30 mouse cellular contexts compared by ENCODE assay signal in genomic region chr5:48997359-48997758, GRCm38 (mm10).
A peak's percentile ranks its signal among the peaks of the same experiment; 100 is the strongest.
DNase-seq lines count a peak whose midpoint lies in the region; ATAC-seq lines count a peak whose summit lies in the region.
"Had no signal": no experiment of that assay in that cellular context is flagged by ENCODE, and none has a peak within 500 bp of the region (broad histone marks: within the 10 kb centered on the region; RNA-seq: fewer than 3 reads in every experiment).

No protein-coding gene starts in this region.

- no peak overlapping the region for H3K4me2 ChIP-seq in embryonic facial prominence, embryonic 14.5 days (ENCODE audit: low read depth, low read length)
- no peak overlapping the region for H3K4me2 ChIP-seq in limb, embryonic 11.5 days (ENCODE audit: low read depth, severe bottlenecking)
- H3K4me2 ChIP-seq: forebrain, embryonic 15.5 days; heart, embryonic 12.5 days; hindbrain, embryonic 14.5 days; kidney, embryonic 15.5 days; liver, embryonic 15.5 days; lung, embryonic 15.5 days; neural tube, embryonic 13.5 days had no signal

- intact Hi-C loops in heart, postnatal 36 days (cut with DNase I): no loop called here

- H3K36me3 ChIP-seq in embryonic facial prominence, embryonic 14.5 days (ENCODE audit: control insufficient read depth, insufficient read depth, low read length): no peaks in the 10 kb centered on the region
- H3K36me3 ChIP-seq in embryonic facial prominence, embryonic 10.5 days (replicated peaks): no peaks in the 10 kb centered on the region
- no peaks in the 10 kb centered on the region for H3K36me3 ChIP-seq in limb, embryonic 11.5 days (ENCODE audit: control insufficient read depth, insufficient read depth, low read length)
- H3K36me3 ChIP-seq: forebrain, embryonic 15.5 days; heart, embryonic 12.5 days; kidney, embryonic 15.5 days; liver, embryonic 15.5 days; lung, embryonic 15.5 days; midbrain, embryonic 10.5 days; neural tube, embryonic 13.5 days had no signal

- 54% methylated on average over 4 of the region's 4 CpGs for WGBS in embryonic facial prominence, embryonic 14.5 days
- WGBS in embryonic facial prominence, embryonic 10.5 days: 71% methylated on average over 4 of the region's 4 CpGs
- 22% methylated on average over 4 of the region's 4 CpGs for WGBS in limb, embryonic 11.5 days

- DNase-seq in cerebellum, adult 18-20 months: peak; percentile 20 to 21
- no peak for DNase-seq in cerebellum, adult 11 months
- DNase-seq in embryonic facial prominence, embryonic 14.5 days (ENCODE audit: low spot score): peak; percentile 42
- no peak for DNase-seq in embryonic facial prominence, embryonic 10.5 days (ENCODE audit: low spot score)
- DNase-seq in cerebellum, postnatal 25 days: peak; percentile 20 to 40
- DNase-seq in limb, embryonic 11.5 days (ENCODE audit: low spot score): peak; percentile 22
- no peak for DNase-seq in thymus, postnatal 10 days (ENCODE audit: low spot score in 2 of 2)
- DNase-seq in heart, postnatal 36 days: no peak
- DNase-seq: adrenal gland, adult 2 months; adrenal gland, postnatal 36 days; gastrocnemius, adult 2 months; gastrocnemius, postnatal 36 days; heart, adult 18-20 months; kidney, adult 11 months; kidney, postnatal 25 days; right cerebral cortex, postnatal 14 days had no signal

- no peaks in the 10 kb centered on the region for H3K27me3 ChIP-seq in embryonic facial prominence, embryonic 14.5 days (replicated peaks; ENCODE audit: control insufficient read depth, insufficient read depth, low read length)
- no peaks in the 10 kb centered on the region for H3K27me3 ChIP-seq in embryonic facial prominence, embryonic 10.5 days (replicated peaks; ENCODE audit: low read depth, poor library complexity, severe bottlenecking)
- no peaks in the 10 kb centered on the region for H3K27me3 ChIP-seq in limb, embryonic 11.5 days (ENCODE audit: control insufficient read depth, insufficient read depth, low read length)
- H3K27me3 ChIP-seq: CH12.LX; forebrain, embryonic 15.5 days; heart, embryonic 12.5 days; kidney, embryonic 15.5 days; liver, embryonic 15.5 days; lung, embryonic 15.5 days; neural tube, embryonic 13.5 days had no signal

- no peak overlapping the region for H3K4me3 ChIP-seq in embryonic facial prominence, embryonic 14.5 days (ENCODE audit: low read depth, low read length)
- no peak overlapping the region for H3K4me3 ChIP-seq in embryonic facial prominence, embryonic 10.5 days
- H3K4me3 ChIP-seq in limb, embryonic 11.5 days (ENCODE audit: low read depth, low read length): no peak overlapping the region
- H3K4me3 ChIP-seq: forebrain, embryonic 15.5 days; gastrocnemius, adult 2 months; heart, embryonic 12.5 days; kidney, embryonic 15.5 days; left cerebral cortex, adult 2 months; liver, embryonic 15.5 days; lung, embryonic 15.5 days; midbrain, embryonic 10.5 days; myocyte; neural tube, embryonic 13.5 days had no signal

- ATAC-seq in embryonic facial prominence, embryonic 14.5 days (ENCODE audit: low read depth): no peak
- no peak for ATAC-seq in limb, embryonic 11.5 days (ENCODE audit: insufficient number of reproducible peaks, low FRiP score, low TSS enrichment, low read depth)
- ATAC-seq: activated CD4-positive, CD25-positive, alpha-beta regulatory T cell, adult 4 months; forebrain, embryonic 15.5 days; inflammation-experienced regulatory T-cells, adult 6 months; midbrain, embryonic 16.5 days had no signal

- H3K27ac ChIP-seq in embryonic facial prominence, embryonic 14.5 days (replicated peaks; ENCODE audit: low read depth, low read length): no peak overlapping the region
- no peak overlapping the region for H3K27ac ChIP-seq in embryonic facial prominence, embryonic 10.5 days (replicated peaks)
- H3K27ac ChIP-seq in limb, embryonic 11.5 days (replicated peaks; ENCODE audit: low read depth, low read length): no peak overlapping the region
- H3K27ac ChIP-seq: forebrain, embryonic 15.5 days; gastrocnemius, adult 2 months; hindbrain, embryonic 14.5 days; kidney, embryonic 15.5 days; left cerebral cortex, adult 2 months; liver, embryonic 15.5 days; lung, embryonic 15.5 days; midbrain, embryonic 10.5 days; neural tube, embryonic 13.5 days had no signal

- H3K9me3 ChIP-seq in embryonic facial prominence, embryonic 14.5 days (ENCODE audit: control insufficient read depth, low read length): no peaks in the 10 kb centered on the region
- H3K9me3 ChIP-seq in embryonic facial prominence, embryonic 10.5 days: no peaks in the 10 kb centered on the region
- H3K9me3 ChIP-seq in limb, embryonic 11.5 days (ENCODE audit: control insufficient read depth, low read length): no peaks in the 10 kb centered on the region
- H3K9me3 ChIP-seq: forebrain, embryonic 15.5 days; heart, embryonic 12.5 days; kidney, embryonic 15.5 days; liver, embryonic 15.5 days; lung, embryonic 15.5 days; midbrain, embryonic 10.5 days; neural tube, embryonic 13.5 days had no signal

- H3K4me1 ChIP-seq in embryonic facial prominence, embryonic 14.5 days (ENCODE audit: control insufficient read depth, insufficient read depth, low read length): no peaks in the 10 kb centered on the region
- H3K4me1 ChIP-seq in embryonic facial prominence, embryonic 10.5 days: no peaks in the 10 kb centered on the region
- no peaks in the 10 kb centered on the region for H3K4me1 ChIP-seq in limb, embryonic 11.5 days (ENCODE audit: control insufficient read depth, insufficient read depth, low read length)
- H3K4me1 ChIP-seq: forebrain, embryonic 15.5 days; heart, embryonic 12.5 days; kidney, embryonic 15.5 days; liver, embryonic 15.5 days; lung, embryonic 15.5 days; midbrain, embryonic 10.5 days; neural tube, embryonic 13.5 days had no signal

- no peak overlapping the region for H3K9ac ChIP-seq in embryonic facial prominence, embryonic 14.5 days (ENCODE audit: low read depth, low read length)
- H3K9ac ChIP-seq in limb, embryonic 11.5 days (ENCODE audit: low read length): no peak overlapping the region
- H3K9ac ChIP-seq: forebrain, embryonic 15.5 days; heart, embryonic 12.5 days; hindbrain, embryonic 14.5 days; kidney, embryonic 15.5 days; liver, embryonic 15.5 days; lung, embryonic 15.5 days; neural tube, embryonic 13.5 days had no signal

Comparison
In these comparisons a context has a peak if more than half of its experiments do, and no peak if none do; other contexts are left out.
1. DNase-seq: peak in cerebellum, adult 18-20 months (2 of 2), embryonic facial prominence, embryonic 14.5 days (single experiment), cerebellum, postnatal 25 days (2 of 2) and limb, embryonic 11.5 days (single experiment); none in cerebellum, adult 11 months (single experiment), embryonic facial prominence, embryonic 10.5 days (single experiment), thymus, postnatal 10 days (0 of 2) and heart, postnatal 36 days (0 of 2).